Mouse (Mus musculus): ENCODE results near the gene Prcc. TPM values are rescaled to one million over a fixed set of nuclear protein-coding genes. Genes with fewer than 3 reads are reported as not detected.

Gene Prcc
- polyA plus RNA-seq, 1 experiment, result 30.7 TPM

DNA sequence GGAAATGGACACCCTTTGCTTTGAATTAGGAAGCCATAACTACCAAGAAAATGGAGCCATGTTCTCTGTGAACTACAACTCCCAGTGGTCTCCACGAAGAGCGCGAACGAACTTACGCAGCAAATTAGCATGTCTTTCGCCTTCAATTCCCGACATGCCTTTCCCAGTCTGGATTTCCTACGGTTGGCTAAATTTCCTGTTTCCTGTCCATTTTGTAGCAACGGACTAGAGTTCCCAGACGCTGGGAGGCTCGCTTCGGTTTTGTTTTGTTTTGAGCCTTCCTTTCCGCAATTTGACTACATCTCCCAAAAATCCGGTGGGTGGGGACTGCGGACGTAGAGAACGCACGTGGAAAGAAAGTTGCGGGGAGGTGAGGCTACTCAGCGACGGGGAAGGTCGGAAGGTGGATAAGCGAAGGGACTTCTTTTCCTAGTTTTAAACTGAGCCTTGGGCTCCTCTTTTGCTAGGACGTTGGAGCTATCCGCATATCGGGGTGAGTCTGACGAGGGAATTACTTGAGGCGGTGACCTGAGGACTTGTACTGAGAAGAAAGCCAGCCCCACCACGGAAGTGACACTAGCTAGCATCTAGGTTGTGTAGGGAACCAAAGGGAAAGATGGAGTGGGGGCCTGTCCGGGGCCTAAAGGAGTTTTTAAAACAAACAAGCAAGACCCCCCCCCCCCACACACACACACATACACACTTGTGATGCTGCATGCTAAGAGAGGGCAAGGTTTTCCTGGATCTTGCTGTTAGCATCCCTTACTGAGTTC is 34.1 kb upstream of the Prcc start, which contains the start of gene Mrpl24:
Gene Mrpl24 (plus strand): TSS at position 171 of the 773 bp plus-strand sequence.
- peak; percentile 66 for DNase-seq
- peak; percentile 24; the same call in 1 of the 2 replicates for TF ChIP-seq POLR2A (IDR thresholded peaks at IDR 0.05; ENCODE audit: borderline replicate concordance, extremely low read depth, low read depth, low read length)
- no peak for TF ChIP-seq CTCF (IDR thresholded peaks at IDR 0.05; ENCODE audit: insufficient read depth, low read length)
- peak within 1 kb of the TSS; percentile 85 for H3K4me3 ChIP-seq (replicated peaks; ENCODE audit: extremely low read depth, low read depth, low read length)
- WGBS, result under 1% methylated on average over 30 of the region's 30 CpGs
- H3K4me1 ChIP-seq (ENCODE audit: control insufficient read depth, insufficient read depth, low read length), result peaks cover 3% of the 10 kb centered on the region; the same call in 1 of the 2 replicates

DNA sequence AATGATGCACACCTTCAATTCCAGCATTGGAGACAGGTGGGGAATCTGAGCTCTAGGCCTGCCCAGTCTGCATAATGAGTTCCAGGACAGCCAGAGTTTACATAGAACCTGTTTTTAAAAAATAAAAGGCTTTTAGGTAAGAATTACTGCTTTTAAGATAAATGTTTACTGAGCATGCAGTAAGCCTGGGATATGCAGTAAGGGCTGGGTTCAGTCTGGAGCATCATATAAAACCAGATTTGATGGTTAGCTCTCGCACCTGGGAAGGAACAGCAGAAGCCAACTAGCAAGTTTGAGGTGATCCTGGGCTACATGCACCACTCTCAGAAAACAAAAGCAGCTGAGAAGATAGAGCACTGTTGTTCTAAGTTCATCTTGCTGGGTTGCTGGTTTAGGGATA is 33.1 kb upstream of the Prcc start:
- no peak overlapping the region for H3K4me3 ChIP-seq (replicated peaks; ENCODE audit: extremely low read depth, low read depth, low read length)
- no peak for TF ChIP-seq CTCF (IDR thresholded peaks at IDR 0.05; ENCODE audit: insufficient read depth, low read length)
- no peak for TF ChIP-seq POLR2A (IDR thresholded peaks at IDR 0.05; ENCODE audit: borderline replicate concordance, extremely low read depth, low read depth, low read length)
- WGBS, result 98% methylated on average over 1 of the region's 1 CpGs
- no peak for DNase-seq
- H3K4me1 ChIP-seq (ENCODE audit: control insufficient read depth, insufficient read depth, low read length), result peaks cover 3% of the 10 kb centered on the region; the same call in 1 of the 2 replicates

GRCm38 (mm10) chr3:87916990-87917389 is 31.6 kb upstream of the Prcc start:
- Histone ChIP-seq H3K4me3 (replicated peaks; ENCODE audit: extremely low read depth, low read depth, low read length) (no peak overlapping the region), H3K4me1 (ENCODE audit: control insufficient read depth, insufficient read depth, low read length) (peaks cover 3% of the 10 kb centered on the region; the same call in 1 of the 2 replicates)
- WGBS, result 74% methylated on average over 1 of the region's 1 CpGs
- DNase-seq, result no peak
- TF ChIP-seq POLR2A (IDR thresholded peaks at IDR 0.05; ENCODE audit: borderline replicate concordance, extremely low read depth, low read depth, low read length) (no peak), CTCF (IDR thresholded peaks at IDR 0.05; ENCODE audit: insufficient read depth, low read length) (no peak)

GRCm38 (mm10) chr3:87913891-87914290 is 28.5 kb upstream of the Prcc start:
- no peak for DNase-seq
- TF ChIP-seq POLR2A (IDR thresholded peaks at IDR 0.05; ENCODE audit: borderline replicate concordance, extremely low read depth, low read depth, low read length), result no peak
- no peak for TF ChIP-seq CTCF (IDR thresholded peaks at IDR 0.05; ENCODE audit: insufficient read depth, low read length)
- Histone ChIP-seq H3K4me3 (replicated peaks; ENCODE audit: extremely low read depth, low read depth, low read length) (no peak overlapping the region), H3K4me1 (ENCODE audit: control insufficient read depth, insufficient read depth, low read length) (peaks cover 7% of the 10 kb centered on the region)
- WGBS, result 95% methylated on average over 10 of the region's 10 CpGs

DNA sequence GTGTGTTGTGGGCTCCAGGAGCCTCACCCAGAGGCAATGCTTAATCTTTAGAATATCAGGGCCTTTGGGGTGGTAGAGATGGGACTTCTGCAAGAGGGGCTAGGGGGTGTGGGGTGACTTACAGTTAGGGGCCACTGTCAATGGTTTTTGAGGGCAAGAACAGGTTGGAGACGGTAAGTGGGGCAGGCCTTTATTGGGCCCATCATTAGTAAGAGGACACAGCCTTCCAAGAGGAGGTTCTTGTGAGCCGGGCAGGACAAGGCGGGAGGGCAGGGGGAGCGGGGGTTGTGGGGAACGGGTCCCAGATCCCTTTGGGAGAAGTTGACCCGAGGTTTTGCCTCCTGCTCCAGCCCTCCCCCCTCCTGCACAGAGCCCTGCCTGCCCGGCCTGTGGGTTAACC is 28.1 kb upstream of the Prcc start:
- Histone ChIP-seq H3K4me1 (ENCODE audit: control insufficient read depth, insufficient read depth, low read length) (peaks cover 8% of the 10 kb centered on the region), H3K4me3 (replicated peaks; ENCODE audit: extremely low read depth, low read depth, low read length) (no peak overlapping the region)
- no peak for DNase-seq
- 75% methylated on average over 7 of the region's 7 CpGs for WGBS
- no peak for TF ChIP-seq CTCF (IDR thresholded peaks at IDR 0.05; ENCODE audit: insufficient read depth, low read length)
- TF ChIP-seq POLR2A (IDR thresholded peaks at IDR 0.05; ENCODE audit: borderline replicate concordance, extremely low read depth, low read depth, low read length), result no peak

DNA sequence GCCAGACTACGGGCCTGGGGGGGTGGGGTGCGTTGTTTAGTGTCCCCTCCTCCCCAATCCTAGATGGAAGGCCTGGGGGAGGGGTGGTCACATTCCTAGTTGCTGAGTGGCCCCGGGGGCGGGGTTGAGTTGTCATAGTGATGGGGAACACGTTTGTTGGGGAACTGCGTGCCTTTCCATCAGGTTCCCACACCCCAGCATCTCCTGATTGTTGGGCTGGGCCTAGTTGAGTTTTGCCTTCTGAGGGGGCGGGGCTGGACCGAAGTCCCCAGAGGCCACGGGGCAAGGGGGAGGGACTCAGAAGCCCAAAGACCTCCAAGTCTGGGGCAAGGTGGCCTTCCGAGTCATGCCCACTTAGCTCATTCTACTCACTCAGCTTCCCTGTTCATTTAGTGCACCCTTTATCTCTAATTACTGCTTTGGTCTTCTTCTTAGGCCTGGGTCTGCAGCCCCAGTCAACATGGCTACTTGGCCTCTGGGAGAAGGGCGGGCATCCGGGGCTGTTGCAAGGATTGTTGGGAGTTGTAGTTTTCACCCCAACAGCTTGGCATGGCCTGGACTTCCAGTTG is 25.2 kb upstream of the Prcc start:
- peaks cover 17% of the 10 kb centered on the region for H3K4me1 ChIP-seq (ENCODE audit: control insufficient read depth, insufficient read depth, low read length)
- WGBS, result 11% methylated on average over 12 of the region's 12 CpGs
- peak overlapping the region; percentile 81 for H3K4me3 ChIP-seq (replicated peaks; ENCODE audit: extremely low read depth, low read depth, low read length)
- DNase-seq, result peak; percentile 87
- TF ChIP-seq CTCF (IDR thresholded peaks at IDR 0.05; ENCODE audit: insufficient read depth, low read length), result no peak
- TF ChIP-seq POLR2A (IDR thresholded peaks at IDR 0.05; ENCODE audit: borderline replicate concordance, extremely low read depth, low read depth, low read length), result peak; percentile 44; the same call in 1 of the 2 replicates

DNA sequence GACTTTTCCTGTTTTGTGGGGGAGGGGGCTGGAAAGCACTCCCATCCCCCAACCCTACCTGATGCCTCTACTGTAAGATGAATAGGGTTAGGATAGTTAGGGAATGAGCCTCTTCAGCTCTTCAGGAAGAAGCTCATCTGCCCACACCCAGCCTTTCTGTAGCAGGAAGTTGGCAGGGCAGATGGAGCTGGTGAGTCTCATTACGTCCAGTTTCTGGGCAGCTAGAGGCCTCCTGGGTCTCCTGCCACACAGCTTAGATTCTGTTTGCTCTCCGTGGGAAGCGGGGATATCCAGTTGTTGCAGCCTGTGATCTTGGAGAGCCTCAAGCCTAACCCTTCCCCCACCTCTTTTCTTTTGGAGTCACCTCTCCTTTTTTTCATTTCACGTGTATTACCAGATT is 24.5 kb upstream of the Prcc start:
- 10% methylated on average over 4 of the region's 4 CpGs for WGBS
- TF ChIP-seq POLR2A (IDR thresholded peaks at IDR 0.05; ENCODE audit: borderline replicate concordance, extremely low read depth, low read depth, low read length), result no peak
- TF ChIP-seq CTCF (IDR thresholded peaks at IDR 0.05; ENCODE audit: insufficient read depth, low read length), result no peak
- H3K4me3 ChIP-seq (replicated peaks; ENCODE audit: extremely low read depth, low read depth, low read length), result no peak overlapping the region
- H3K4me1 ChIP-seq (ENCODE audit: control insufficient read depth, insufficient read depth, low read length), result peaks cover 17% of the 10 kb centered on the region
- no peak for DNase-seq

DNA sequence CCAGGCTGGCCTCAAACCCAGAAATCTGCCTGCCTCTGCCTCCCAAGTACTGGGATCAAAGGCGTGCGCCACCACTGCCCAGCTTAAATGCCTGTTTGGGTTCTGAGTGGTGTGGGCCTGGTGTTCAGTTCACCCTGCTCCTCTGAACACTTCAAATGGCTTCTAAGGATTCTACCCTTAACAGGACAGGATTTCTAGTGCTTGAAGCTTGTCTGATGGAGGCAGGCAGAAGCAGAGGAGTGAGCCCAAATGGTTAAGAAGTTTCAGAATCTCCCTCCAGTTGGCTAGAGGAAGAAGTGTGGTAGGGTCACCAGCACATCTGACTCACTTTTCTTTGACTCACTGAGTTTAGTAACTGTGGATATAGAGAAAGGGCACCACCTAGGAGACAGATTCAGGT is 24.0 kb upstream of the Prcc start:
- TF ChIP-seq CTCF (IDR thresholded peaks at IDR 0.05; ENCODE audit: insufficient read depth, low read length) (no peak), POLR2A (IDR thresholded peaks at IDR 0.05; ENCODE audit: borderline replicate concordance, extremely low read depth, low read depth, low read length) (no peak)
- WGBS, result 91% methylated on average over 2 of the region's 2 CpGs
- peaks cover 17% of the 10 kb centered on the region for H3K4me1 ChIP-seq (ENCODE audit: control insufficient read depth, insufficient read depth, low read length)
- H3K4me3 ChIP-seq (replicated peaks; ENCODE audit: extremely low read depth, low read depth, low read length), result no peak overlapping the region
- DNase-seq, result no peak

DNA sequence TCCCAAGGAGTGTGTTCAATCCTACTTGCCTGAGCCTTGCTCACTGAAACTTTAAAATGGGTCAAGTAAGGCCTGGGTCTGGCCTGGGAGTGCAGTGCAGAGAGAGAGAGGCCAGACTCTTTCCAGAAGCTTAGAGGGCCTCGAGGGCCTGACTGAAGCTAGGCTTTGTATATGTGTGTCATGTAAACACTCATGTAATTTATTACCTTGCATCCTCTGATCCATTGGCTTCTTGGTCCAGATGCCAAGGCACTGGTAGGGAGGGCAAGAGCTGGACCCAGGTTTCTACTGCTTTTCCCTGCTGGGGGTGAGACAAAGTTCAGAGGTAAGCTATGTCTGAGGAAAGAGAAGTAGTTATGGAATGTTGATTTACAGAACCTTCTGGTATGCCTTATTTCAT is 22.5 kb upstream of the Prcc start:
- TF ChIP-seq CTCF (IDR thresholded peaks at IDR 0.05; ENCODE audit: insufficient read depth, low read length), result no peak
- no peak for TF ChIP-seq POLR2A (IDR thresholded peaks at IDR 0.05; ENCODE audit: borderline replicate concordance, extremely low read depth, low read depth, low read length)
- WGBS, result 0% methylated on average over 1 of the region's 1 CpGs

More for the DNA sequence above, 22.5 kb upstream of the Prcc start:
- Histone ChIP-seq H3K4me3 (replicated peaks; ENCODE audit: extremely low read depth, low read depth, low read length) (peak overlapping the region; percentile 97), H3K4me1 (ENCODE audit: control insufficient read depth, insufficient read depth, low read length) (peaks cover 17% of the 10 kb centered on the region)
- peak; percentile 37 for DNase-seq
